Mouse (Mus musculus) regulatory T cell (primary cell): Measurements from ENCODE around the gene 4930407I10Rik.

ENCODE experiments used
- in situ Hi-C: fragments of 300-600 bp; cut with MboI, MseI; formaldehyde crosslinking; loops from one replicate; pipeline ENCODE4 v1.15.1; 2025; ENCODE audit warnings: high pct_unique_total_duplicates

The 4930407I10Rik gene

GRCm38 (mm10) chr15:82052544-82052943 is 6.4 kb upstream of the 4930407I10Rik start:
- in situ Hi-C loops: no loop called here

DNA sequence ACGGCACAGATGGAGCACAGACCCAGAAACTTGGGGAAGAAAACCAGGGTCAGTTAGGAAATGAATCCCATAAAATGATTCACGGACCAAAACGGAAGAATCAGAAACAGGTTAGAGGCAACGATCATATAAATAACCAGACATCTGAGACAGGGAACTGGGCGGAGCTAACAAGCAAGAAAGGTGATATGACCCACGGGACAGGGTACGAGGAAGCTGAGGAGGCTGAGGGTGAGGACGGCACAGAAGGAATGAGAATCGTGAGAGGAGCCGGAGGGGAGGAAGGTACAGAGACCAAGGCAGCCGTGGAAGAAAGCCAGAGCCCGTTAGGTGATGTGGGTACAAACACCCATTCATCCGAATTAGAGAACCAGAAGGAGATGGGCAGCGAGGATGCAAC is 5.0 kb downstream of the 4930407I10Rik start:
- in situ Hi-C loops: loop anchor here (5.0 kb wide), 1 partner anchor 163 kb away; no protein-coding TSS in a partner anchor

GRCm38 (mm10) chr15:82065511-82065910 is 6.6 kb downstream of the 4930407I10Rik start:
- in situ Hi-C loops: no loop called here

- in situ Hi-C loops: no loop called here
Measured at GRCm38 (mm10) chr15:82069898-82070297, 10.9 kb downstream of the 4930407I10Rik start, which contains the start of gene Mei1. TSS of gene Mei1 (plus strand) at chr15:82069996.

DNA sequence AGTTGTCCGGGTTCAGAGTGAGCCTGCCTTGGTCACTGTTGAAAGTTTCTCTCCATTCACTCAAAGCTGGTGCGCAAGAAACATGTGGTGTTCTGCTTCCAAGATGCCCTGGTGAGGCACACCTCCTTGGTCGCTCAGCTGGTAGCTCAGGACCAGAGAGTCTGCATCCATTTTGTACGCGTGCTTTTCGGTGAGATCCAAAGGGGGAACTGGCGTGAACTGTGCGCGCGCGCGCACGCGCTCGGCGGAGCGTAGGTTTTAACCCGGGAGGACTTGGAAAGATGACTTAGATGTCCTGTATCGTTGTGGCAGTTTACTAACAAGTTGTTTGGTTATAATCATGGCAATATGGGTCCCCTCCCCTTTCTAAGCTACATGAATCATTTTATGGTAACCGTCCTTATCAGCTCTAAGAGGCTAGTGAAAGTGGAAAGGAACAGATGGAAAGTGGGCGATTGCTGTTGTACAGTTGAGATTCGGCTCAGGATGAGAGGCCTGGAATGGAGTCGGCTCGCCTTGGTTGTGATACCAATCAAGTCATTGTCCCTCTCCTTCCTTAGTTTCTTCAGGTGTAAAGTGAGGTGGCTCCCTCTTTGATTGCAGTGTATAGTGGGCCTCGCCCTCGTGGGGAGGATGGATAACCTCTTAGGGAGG is 13.0 kb downstream of the 4930407I10Rik start:
- in situ Hi-C loops: no loop called here

DNA sequence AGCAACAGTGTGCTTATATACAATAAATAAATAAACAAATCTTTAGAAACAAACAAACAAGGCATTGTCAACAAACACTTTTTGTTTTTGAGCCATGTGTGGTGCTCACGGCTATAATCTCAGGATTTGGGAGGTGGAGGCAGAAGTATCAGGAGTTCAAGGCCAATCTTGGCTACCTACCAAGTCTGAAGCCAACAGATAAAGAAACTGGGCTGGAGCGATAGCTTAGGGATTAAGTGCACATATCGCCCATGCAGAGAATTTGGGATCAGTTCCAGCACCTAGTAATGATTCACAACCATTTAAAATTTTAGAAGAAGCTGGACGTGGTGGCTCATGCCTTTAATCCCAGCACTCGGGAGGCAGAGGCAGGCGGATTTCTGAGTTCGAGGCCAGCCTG is 14.5 kb downstream of the 4930407I10Rik start:
- in situ Hi-C loops: no loop called here

GRCm38 (mm10) chr15:82079883-82080282 is 20.9 kb downstream of the 4930407I10Rik start:
- in situ Hi-C loops: no loop called here

GRCm38 (mm10) chr15:82081161-82081560 is 22.2 kb downstream of the 4930407I10Rik start:
- in situ Hi-C loops: no loop called here

DNA sequence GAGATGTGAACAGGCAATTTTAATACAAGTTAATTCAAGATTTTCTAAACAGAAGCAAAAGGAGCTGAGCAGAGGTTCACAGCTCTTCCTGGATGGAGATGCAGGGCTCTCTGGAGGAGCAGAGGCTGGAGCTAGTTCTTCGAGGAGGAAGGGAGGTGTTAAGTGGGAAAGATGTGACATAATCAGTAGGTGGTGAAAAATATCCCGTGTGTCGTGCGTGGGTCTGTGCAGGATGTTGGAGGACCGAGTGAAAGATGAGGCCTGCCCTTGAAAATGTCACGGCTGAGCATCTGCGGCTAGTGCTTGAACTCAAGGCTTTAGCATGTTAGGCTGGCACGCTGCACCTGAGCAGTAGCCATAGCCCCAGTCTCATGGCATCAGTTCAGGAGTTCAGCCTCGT is 26.7 kb downstream of the 4930407I10Rik start:
- in situ Hi-C loops: no loop called here

- in situ Hi-C loops: no loop called here
Measured at GRCm38 (mm10) chr15:82086131-82086530, 27.2 kb downstream of the 4930407I10Rik start.

DNA sequence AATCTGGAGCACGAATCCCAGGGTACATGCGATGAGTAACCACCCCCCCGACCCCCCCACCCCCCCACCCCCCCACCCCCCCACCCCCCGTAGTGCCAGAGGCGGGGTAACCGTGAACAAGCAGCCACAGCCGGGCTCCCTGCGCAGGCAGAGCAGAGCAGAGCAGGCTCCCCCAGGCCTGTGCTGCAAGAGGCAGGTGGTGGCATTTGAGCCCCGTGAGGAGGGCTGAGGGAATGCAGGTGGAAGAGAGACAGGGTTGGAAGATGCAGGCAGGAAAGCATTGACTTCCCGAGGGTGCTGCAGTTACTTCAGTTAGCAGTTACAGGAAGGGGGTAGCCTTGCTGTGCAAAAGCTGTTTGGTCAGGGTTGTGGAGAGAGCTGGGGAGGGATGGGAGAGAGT is 28.3 kb downstream of the 4930407I10Rik start:
- in situ Hi-C loops: no loop called here

DNA sequence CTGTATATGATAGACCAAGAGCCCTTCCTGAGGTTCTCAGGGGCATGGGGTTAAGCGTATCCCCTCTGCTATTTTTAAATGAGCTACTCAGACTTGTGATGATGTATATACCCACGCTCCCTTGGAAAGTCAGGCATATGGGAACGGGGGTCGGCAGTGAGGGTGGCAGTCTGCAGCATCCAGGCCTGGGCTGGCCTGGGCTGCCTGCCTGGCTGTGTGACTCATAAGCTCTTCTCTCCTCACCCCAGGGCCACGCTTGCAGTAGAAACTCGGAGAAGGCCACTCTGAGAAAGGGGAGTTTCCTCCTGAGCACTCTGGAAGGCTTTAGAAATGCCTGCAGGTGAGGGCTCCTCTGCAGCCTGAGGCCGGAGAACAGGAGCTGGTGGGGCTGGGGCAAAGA is 32.1 kb downstream of the 4930407I10Rik start:
- in situ Hi-C loops: no loop called here

GRCm38 (mm10) chr15:82106953-82107555 is 48.1 kb downstream of the 4930407I10Rik start:
- in situ Hi-C loops: no loop called here
